Mouse (Mus musculus) embryonic facial prominence, embryonic 10.5 days (tissue): ENCODE data around the gene Zbtb20. TPM values are rescaled to one million over a fixed set of nuclear protein-coding genes. Genes with fewer than 3 reads are reported as not detected.

Experiments
- DNase-seq: peaks from one replicate; pipeline ENCODE4 v3.0.0-alpha.2; 2017; ENCODE audit warnings: low spot score
- H3K27ac ChIP-seq: fragments of 300-500 bp; sonication (generic); replicated peaks from 2 replicates; pipeline ENCODE4 v1.5.1; 2016; ENCODE audit warnings: mild to moderate bottlenecking
- H3K27me3 ChIP-seq: fragments of 300-500 bp; sonication (generic); replicated peaks from 2 replicates; pipeline ENCODE4 v1.6.1; 2016; ENCODE audit warnings: low read depth, mild to moderate bottlenecking; ENCODE audit not compliant: poor library complexity, severe bottlenecking
- H3K36me3 ChIP-seq: fragments of 300-500 bp; sonication (generic); replicated peaks from 2 replicates; pipeline ENCODE4 v1.6.1; 2016; ENCODE audit warnings: mild to moderate bottlenecking, moderate library complexity
- H3K4me1 ChIP-seq: fragments of 300-500 bp; sonication (generic); 2 replicates; pipeline ENCODE4 v1.6.1; 2016
- H3K4me3 ChIP-seq: fragments of 300-500 bp; sonication (generic); 2 replicates; pipeline ENCODE4 v1.5.1; 2016; ENCODE audit warnings: mild to moderate bottlenecking, moderate library complexity
- H3K9me3 ChIP-seq: fragments of 300-500 bp; sonication (generic); 2 replicates; pipeline ENCODE4 v1.6.1; 2016; ENCODE audit warnings: mild to moderate bottlenecking
- WGBS: fragments of 180-500 bp; shearing (Covaris S2); methylation state at CpG from one replicate; pipeline ENCODE4 v1.1.7; 2016; 5-methylcytosine and 5-hydroxymethylcytosine counted together
- polyA plus RNA-seq: library from polyadenylated mRNA; unstranded; fragments of >200 nt; fragmentation: Nextera tagmentation; extraction: Ambion mirVana; gene quantifications from 2 replicates; pipeline ENCODE4 v1.2.1, GENCODE M21; 2016

Zbtb20 gene
- polyA plus RNA-seq, 1 experiment from 2014 or later: 20.1 TPM

GRCm38 (mm10) chr16:43407594-43408142 is 532.0 kb downstream of the Zbtb20 start:
- Histone ChIP-seq H3K9me3 (no peaks in the 10 kb centered on the region), H3K27ac (no peak overlapping the region), H3K4me3 (no peak overlapping the region), H3K4me1 (peaks cover 20% of the 10 kb centered on the region), H3K27me3 (no peaks in the 10 kb centered on the region), H3K36me3 (no peaks in the 10 kb centered on the region)
- 62% methylated on average over 2 of the region's 2 CpGs for WGBS
- no peak for DNase-seq

DNA sequence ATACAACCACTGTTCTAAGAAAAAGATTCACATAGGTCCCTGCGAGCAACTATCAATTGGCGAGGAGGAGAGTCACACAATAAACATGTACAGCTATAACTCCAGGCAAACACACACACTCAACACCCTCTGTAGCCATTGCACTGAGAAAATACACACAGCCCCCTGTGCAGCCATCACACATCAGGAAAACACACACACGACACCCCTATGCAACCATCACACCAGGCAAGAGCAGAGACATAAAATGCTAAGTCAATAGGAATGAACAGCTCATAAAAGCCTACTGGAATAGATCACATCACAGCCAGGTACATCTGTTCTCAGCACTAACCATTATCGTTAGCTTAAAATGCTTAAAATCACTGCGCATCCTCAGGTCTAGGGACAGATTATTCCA is 532.9 kb downstream of the Zbtb20 start:
- DNase-seq: no peak
- Histone ChIP-seq H3K4me1 (peaks cover 20% of the 10 kb centered on the region), H3K27ac (no peak overlapping the region), H3K27me3 (no peaks in the 10 kb centered on the region), H3K36me3 (no peaks in the 10 kb centered on the region), H3K4me3 (no peak overlapping the region), H3K9me3 (no peaks in the 10 kb centered on the region)
- 90% methylated on average over 5 of the region's 5 CpGs for WGBS

GRCm38 (mm10) chr16:43409108-43409909 is 533.6 kb downstream of the Zbtb20 start:
- H3K9me3 ChIP-seq: no peaks in the 10 kb centered on the region
- H3K27ac ChIP-seq: no peak overlapping the region
- DNase-seq: no peak
- H3K4me3 ChIP-seq: no peak overlapping the region
- H3K36me3 ChIP-seq: no peaks in the 10 kb centered on the region
- WGBS: 66% methylated on average over 4 of the region's 4 CpGs
- peaks cover 17% of the 10 kb centered on the region for H3K4me1 ChIP-seq
- H3K27me3 ChIP-seq: no peaks in the 10 kb centered on the region

DNA sequence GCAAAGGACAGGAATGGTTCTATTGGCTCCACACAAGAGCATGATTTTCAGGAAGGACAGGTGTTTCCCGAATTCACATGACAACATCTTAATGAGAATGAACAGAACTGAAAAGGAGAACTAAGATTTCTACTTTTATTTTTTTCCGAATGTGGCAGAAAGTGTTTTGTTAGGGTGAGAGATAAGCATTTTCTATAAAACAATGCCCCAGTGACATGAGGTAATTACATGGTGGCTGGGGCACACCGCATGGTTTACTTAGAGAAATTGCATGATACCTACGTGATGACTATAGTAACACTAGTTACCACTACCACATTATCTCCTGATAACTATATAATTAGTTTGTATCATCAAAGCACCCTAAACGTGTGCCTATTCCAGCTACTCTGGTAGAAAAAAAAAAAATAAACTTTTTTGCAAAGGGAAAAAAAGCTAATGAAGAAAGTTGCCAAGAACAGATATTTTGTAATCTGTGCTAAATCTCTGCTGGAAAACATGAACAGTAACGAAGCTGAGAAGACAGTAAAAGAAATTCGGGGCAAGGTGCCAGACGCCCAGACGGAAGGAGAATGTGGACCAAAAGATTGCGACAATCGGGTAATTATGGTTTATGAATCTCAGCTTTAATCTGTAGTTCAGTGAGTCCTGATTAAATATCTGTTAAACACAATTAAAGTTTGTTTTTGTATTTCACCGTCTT is 534.4 kb downstream of the Zbtb20 start:
- no peak for DNase-seq
- Histone ChIP-seq H3K27ac (no peak overlapping the region), H3K27me3 (no peaks in the 10 kb centered on the region), H3K4me1 (peaks cover 17% of the 10 kb centered on the region), H3K4me3 (no peak overlapping the region), H3K9me3 (no peaks in the 10 kb centered on the region), H3K36me3 (no peaks in the 10 kb centered on the region)
- WGBS: 89% methylated on average over 12 of the region's 12 CpGs

DNA sequence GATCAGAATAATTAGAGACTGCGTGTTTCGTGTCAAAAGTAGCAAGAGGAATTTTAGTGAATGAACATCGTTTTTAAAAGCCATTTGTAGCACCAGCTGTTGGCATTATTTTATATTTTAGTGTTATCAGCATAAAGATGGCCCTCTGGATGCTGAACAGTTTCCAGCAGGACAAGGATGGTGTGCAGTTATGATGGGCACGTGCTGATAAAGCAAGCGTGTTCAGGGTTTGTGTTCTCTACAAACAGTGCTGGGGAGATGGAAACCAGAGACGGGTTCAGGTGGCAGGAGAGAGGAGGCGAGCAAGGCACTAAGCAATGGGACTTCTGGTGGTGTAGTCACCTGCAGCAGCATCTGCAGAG is 534.9 kb downstream of the Zbtb20 start:
- DNase-seq: no peak
- Histone ChIP-seq H3K4me1 (peaks cover 17% of the 10 kb centered on the region), H3K27me3 (no peaks in the 10 kb centered on the region), H3K9me3 (no peaks in the 10 kb centered on the region), H3K4me3 (no peak overlapping the region), H3K36me3 (no peaks in the 10 kb centered on the region), H3K27ac (no peak overlapping the region)
- WGBS: 86% methylated on average over 7 of the region's 7 CpGs

- no peak overlapping the region for H3K4me3 ChIP-seq
- 72% methylated on average over 4 of the region's 4 CpGs for WGBS
- no peaks in the 10 kb centered on the region for H3K9me3 ChIP-seq
- no peaks in the 10 kb centered on the region for H3K27me3 ChIP-seq
- H3K27ac ChIP-seq: no peak overlapping the region
- H3K4me1 ChIP-seq: 0 out of 2 replicates have a peak, but pooled peaks cover 3% of the 10 kb centered on the region
- DNase-seq: no peak
- no peaks in the 10 kb centered on the region for H3K36me3 ChIP-seq
Measured at GRCm38 (mm10) chr16:43415864-43416263, 540.2 kb downstream of the Zbtb20 start.

- H3K9me3 ChIP-seq: no peaks in the 10 kb centered on the region
- no peak overlapping the region for H3K4me3 ChIP-seq
- 35% methylated on average over 2 of the region's 2 CpGs for WGBS
- H3K36me3 ChIP-seq: no peaks in the 10 kb centered on the region
- H3K27ac ChIP-seq: no peak overlapping the region
- H3K4me1 ChIP-seq: 0 out of 2 replicates have a peak, but pooled peaks cover 3% of the 10 kb centered on the region
- DNase-seq: no peak
- H3K27me3 ChIP-seq: no peaks in the 10 kb centered on the region
Measured at GRCm38 (mm10) chr16:43419923-43420322, 544.2 kb downstream of the Zbtb20 start.

DNA sequence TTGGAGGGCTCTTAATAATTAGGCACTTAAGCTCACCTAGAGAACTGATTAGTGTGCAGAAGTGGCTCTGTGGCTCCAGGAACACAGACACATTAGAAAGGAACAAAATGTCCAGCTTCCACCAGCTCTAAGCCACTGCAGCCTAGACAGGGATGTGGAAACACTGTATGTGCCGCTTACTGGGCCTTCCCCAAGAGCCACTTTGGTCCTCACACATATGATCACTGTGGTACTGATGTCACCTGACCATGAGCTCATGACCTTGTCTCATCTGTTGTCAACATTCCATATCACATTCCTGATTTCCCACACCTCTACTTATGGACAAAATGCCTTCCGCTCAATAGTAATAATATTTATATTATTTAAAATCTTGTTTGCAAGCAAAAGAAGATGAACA is 553.3 kb downstream of the Zbtb20 start:
- no peaks in the 10 kb centered on the region for H3K4me1 ChIP-seq
- 91% methylated on average over 2 of the region's 2 CpGs for WGBS
- no peak overlapping the region for H3K27ac ChIP-seq
- no peaks in the 10 kb centered on the region for H3K36me3 ChIP-seq
- H3K27me3 ChIP-seq: no peaks in the 10 kb centered on the region
- DNase-seq: no peak
- no peaks in the 10 kb centered on the region for H3K9me3 ChIP-seq
- no peak overlapping the region for H3K4me3 ChIP-seq

GRCm38 (mm10) chr16:43430030-43430429 is 554.3 kb downstream of the Zbtb20 start:
- Histone ChIP-seq H3K27me3 (no peaks in the 10 kb centered on the region), H3K9me3 (no peaks in the 10 kb centered on the region), H3K36me3 (no peaks in the 10 kb centered on the region), H3K27ac (no peak overlapping the region), H3K4me1 (no peaks in the 10 kb centered on the region), H3K4me3 (no peak overlapping the region)
- 87% methylated on average over 4 of the region's 4 CpGs for WGBS
- no peak for DNase-seq

GRCm38 (mm10) chr16:43431514-43432371 is 556.1 kb downstream of the Zbtb20 start:
- no peak overlapping the region for H3K27ac ChIP-seq
- no peak overlapping the region for H3K4me3 ChIP-seq
- no peaks in the 10 kb centered on the region for H3K36me3 ChIP-seq
- no peaks in the 10 kb centered on the region for H3K27me3 ChIP-seq
- DNase-seq: no peak
- no peaks in the 10 kb centered on the region for H3K9me3 ChIP-seq
- no peaks in the 10 kb centered on the region for H3K4me1 ChIP-seq
- WGBS: 78% methylated on average over 5 of the region's 5 CpGs

- peak; percentile 32 for DNase-seq
- Histone ChIP-seq H3K27me3 (no peaks in the 10 kb centered on the region), H3K36me3 (no peaks in the 10 kb centered on the region), H3K4me1 (no peaks in the 10 kb centered on the region), H3K27ac (no peak overlapping the region), H3K9me3 (no peaks in the 10 kb centered on the region), H3K4me3 (no peak overlapping the region)
- 52% methylated on average over 3 of the region's 3 CpGs for WGBS
Measured at GRCm38 (mm10) chr16:43434941-43435340, 559.3 kb downstream of the Zbtb20 start.

DNA sequence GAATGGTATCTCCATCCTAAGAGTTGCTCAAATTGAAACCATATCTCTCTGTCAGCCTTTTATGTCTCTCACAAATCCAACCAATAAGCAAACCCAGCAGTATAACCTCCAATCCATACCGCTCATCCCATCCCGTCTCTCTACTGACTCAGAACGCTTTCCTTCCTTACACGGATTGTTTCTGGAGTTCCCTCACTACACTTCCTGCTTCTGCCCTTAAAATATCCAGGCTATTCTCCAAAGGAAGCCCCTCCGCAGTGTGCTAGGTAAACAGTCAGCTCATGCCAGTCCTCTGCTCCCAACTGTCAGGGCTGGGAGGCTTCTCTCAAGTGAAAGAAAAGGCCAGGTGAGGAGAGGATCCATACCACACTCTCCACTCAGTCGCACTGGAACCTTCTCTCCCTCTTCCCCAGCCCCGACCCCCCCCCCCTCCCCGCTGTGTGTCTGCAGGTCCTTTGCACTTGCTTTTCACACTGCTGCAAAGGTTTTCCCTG is 563.2 kb downstream of the Zbtb20 start:
- no peak overlapping the region for H3K27ac ChIP-seq
- no peak for DNase-seq
- no peaks in the 10 kb centered on the region for H3K36me3 ChIP-seq
- peaks cover 10% of the 10 kb centered on the region; the same call in 1 of the 2 replicates for H3K4me1 ChIP-seq
- no peaks in the 10 kb centered on the region for H3K27me3 ChIP-seq
- 72% methylated on average over 8 of the region's 8 CpGs for WGBS
- H3K9me3 ChIP-seq: no peaks in the 10 kb centered on the region
- H3K4me3 ChIP-seq: no peak overlapping the region
